Mouse (Mus musculus) liver, postnatal 0 days (tissue): ENCODE results near the gene Cog1.

Experiments used
- CTCF ChIP-seq: sonication (generic); IDR thresholded peaks from 2 replicates; pipeline ENCODE4 v1.5.1; 2016; ENCODE audit warnings: antibody characterized with exemption, low read depth
- EP300 ChIP-seq: IDR thresholded peaks from 2 replicates; pipeline ENCODE4 v1.6.1; 2016; ENCODE audit warnings: antibody characterized with exemption, low read depth, mild to moderate bottlenecking

- TF ChIP-seq CTCF (no peak), EP300 (no peak)
Observed at GRCm38 (mm10) chr11:113709272-113709671, 60.3 kb downstream of the Cog1 start.
